Mouse (Mus musculus) lung, postnatal 0 days (tissue): Measurements from ENCODE around the gene Kcnq1. TPM values are rescaled to one million over a fixed set of nuclear protein-coding genes. Genes with fewer than 3 reads are reported as not detected.

ENCODE experiments used
- ATAC-seq: fragments of 200-750 bp; cut with Nextera tagmentation; 2 replicates; pipeline ENCODE4 v1.8.0; 2017; ENCODE audit warnings: moderate library complexity
- DNase-seq: peaks from one replicate; pipeline ENCODE4 v3.0.0-alpha.2; 2016; ENCODE audit warnings: low spot score
- H3K27ac ChIP-seq: fragments of 300-500 bp; sonication (generic); 2 replicates; pipeline ENCODE4 v1.5.1; 2014; ENCODE audit warnings: antibody characterized with exemption, mild to moderate bottlenecking, low read length, mixed read lengths
- H3K27me3 ChIP-seq: fragments of 300-500 bp; sonication (generic); replicated peaks from 2 replicates; pipeline ENCODE4 v1.6.1; 2014; ENCODE audit warnings: low read length, mixed read lengths; ENCODE audit not compliant: insufficient read depth
- H3K36me3 ChIP-seq: fragments of 300-500 bp; sonication (generic); 2 replicates; pipeline ENCODE4 v1.6.1; 2014; ENCODE audit warnings: low read length, mixed read lengths; ENCODE audit not compliant: insufficient read depth
- H3K4me1 ChIP-seq: fragments of 300-500 bp; sonication (generic); 2 replicates; pipeline ENCODE4 v1.6.1; 2014; ENCODE audit warnings: antibody characterized with exemption, low read depth, low read length, mixed read lengths; ENCODE audit not compliant: insufficient read depth
- H3K4me2 ChIP-seq: fragments of 300-500 bp; sonication (generic); replicated peaks from 2 replicates; pipeline ENCODE4 v1.6.1; 2014; ENCODE audit warnings: low read depth, mild to moderate bottlenecking, low read length, moderate library complexity, mixed read lengths
- H3K4me3 ChIP-seq: fragments of 300-500 bp; sonication (generic); 2 replicates; pipeline ENCODE4 v1.5.1; 2014; ENCODE audit warnings: low read depth, low read length
- H3K9ac ChIP-seq: fragments of 300-500 bp; sonication (generic); replicated peaks from 2 replicates; pipeline ENCODE4 v1.6.1; 2014; ENCODE audit warnings: low read depth, mild to moderate bottlenecking
- H3K9me3 ChIP-seq: fragments of 300-500 bp; sonication (generic); 2 replicates; pipeline ENCODE4 v1.6.1; 2016; ENCODE audit warnings: low read length, mixed read lengths
- CTCF ChIP-seq: IDR thresholded peaks from 2 replicates; pipeline ENCODE4 v1.5.1; 2016; ENCODE audit warnings: antibody characterized with exemption, mild to moderate bottlenecking
- EP300 ChIP-seq: IDR thresholded peaks from 2 replicates; pipeline ENCODE4 v1.6.1; 2016; ENCODE audit warnings: antibody characterized with exemption, mild to moderate bottlenecking, control low read depth
- WGBS: fragments of 180-500 bp; shearing (Covaris S2); extraction: QIAGEN DNeasy Blood & Tissue Kit; methylation state at CpG from one replicate; pipeline ENCODE4 v1.1.7; 2014; 5-methylcytosine and 5-hydroxymethylcytosine counted together
- polyA plus RNA-seq: library from polyadenylated mRNA; unstranded; fragments of >200 nt; fragmentation: Nextera tagmentation; extraction: Ambion mirVana; gene quantifications from 2 replicates; pipeline ENCODE4 v1.2.1, GENCODE M21; 2015

Gene Kcnq1
- polyA plus RNA-seq, 1 experiment from 2014 or later, result 11.8 TPM

DNA sequence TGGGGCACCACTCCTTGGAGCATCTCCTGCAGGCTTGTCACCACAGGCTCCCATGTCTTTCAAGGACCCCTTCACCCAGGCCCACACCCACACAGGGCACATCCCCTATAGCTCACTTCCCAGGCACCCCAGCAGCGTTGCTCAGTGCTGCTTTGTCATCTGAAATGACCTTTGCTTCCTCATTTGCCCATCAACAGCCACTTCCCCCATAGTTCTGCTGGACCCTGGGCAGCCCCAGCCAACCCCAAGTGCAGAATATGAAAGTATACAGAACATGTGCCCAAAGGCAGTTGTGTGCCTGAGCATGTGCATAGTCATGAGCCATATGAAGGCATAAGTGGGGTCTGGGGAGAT lies 10.6 kb upstream of the Kcnq1 start:
- no peak overlapping the region for H3K9ac ChIP-seq
- H3K27ac ChIP-seq, result no peak overlapping the region
- 52% methylated on average over 1 of the region's 1 CpGs for WGBS
- TF ChIP-seq CTCF (no peak), EP300 (no peak)
- DNase-seq, result no peak
- no peak overlapping the region for H3K4me2 ChIP-seq
- no peaks in the 10 kb centered on the region for H3K4me1 ChIP-seq
- H3K4me3 ChIP-seq, result no peak overlapping the region
- ATAC-seq, result no peak
- no peaks in the 10 kb centered on the region for H3K36me3 ChIP-seq
- no peaks in the 10 kb centered on the region for H3K27me3 ChIP-seq
- no peaks in the 10 kb centered on the region for H3K9me3 ChIP-seq

DNA sequence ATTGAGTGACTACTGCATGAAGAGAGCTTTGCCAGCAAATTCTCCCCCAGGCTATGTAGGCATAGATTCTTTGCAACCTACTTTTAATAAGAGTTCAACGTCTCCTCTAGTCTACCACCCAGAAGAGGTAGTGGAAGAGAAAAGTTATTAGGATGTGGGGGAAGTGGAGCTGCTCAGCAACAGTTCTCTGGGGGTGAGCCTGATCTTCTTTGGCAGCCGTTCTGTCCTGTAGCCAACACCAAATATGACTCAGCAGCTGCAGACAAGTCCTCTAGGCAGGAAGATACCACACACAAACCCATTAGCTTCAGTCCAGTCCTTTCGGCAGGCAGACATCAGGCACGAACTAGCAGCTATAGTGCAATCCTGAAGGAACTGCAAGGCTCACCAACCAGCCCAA lies 5.4 kb upstream of the Kcnq1 start:
- Histone ChIP-seq H3K27me3 (no peaks in the 10 kb centered on the region), H3K4me3 (no peak overlapping the region), H3K36me3 (no peaks in the 10 kb centered on the region), H3K4me2 (no peak overlapping the region), H3K4me1 (no peaks in the 10 kb centered on the region), H3K9me3 (no peaks in the 10 kb centered on the region), H3K9ac (no peak overlapping the region), H3K27ac (no peak overlapping the region)
- TF ChIP-seq CTCF (no peak), EP300 (no peak)
- DNase-seq (no peak), ATAC-seq (no peak)
- 48% methylated on average over 4 of the region's 4 CpGs for WGBS

DNA sequence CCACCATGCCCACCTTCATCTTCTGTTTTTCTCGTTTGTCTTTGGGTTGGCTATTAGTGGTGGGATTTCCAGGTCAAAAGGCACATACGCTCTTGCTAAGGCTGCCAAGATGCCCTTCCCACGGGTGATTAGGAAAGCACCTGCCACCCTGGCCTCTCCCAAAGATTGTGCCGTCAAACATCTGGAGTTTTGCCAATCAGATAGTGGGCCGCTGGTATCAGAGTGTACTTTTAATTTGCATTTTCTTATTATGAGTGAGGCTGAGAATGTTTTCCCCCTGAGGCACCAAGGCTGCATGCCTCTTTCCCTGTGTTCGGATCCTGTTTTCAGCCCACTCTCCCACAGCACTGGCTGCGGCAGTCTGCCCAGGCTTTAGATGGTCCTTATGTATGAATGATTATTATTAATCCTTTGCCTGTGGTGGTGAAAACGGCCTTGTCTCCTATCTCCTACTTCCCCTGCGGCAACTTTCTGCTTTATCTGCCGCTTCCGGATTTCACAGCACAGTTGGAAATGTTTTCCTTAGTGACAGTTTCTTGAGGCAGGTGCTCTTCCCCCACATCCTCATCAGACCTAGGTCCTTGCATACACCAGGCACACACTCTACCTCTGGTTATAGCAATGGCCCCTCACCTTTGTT lies 784 bp upstream of the Kcnq1 start:
- H3K4me2 ChIP-seq, result no peak overlapping the region
- H3K36me3 ChIP-seq, result no peaks in the 10 kb centered on the region
- no peak overlapping the region for H3K9ac ChIP-seq
- no peak overlapping the region for H3K4me3 ChIP-seq
- ATAC-seq, result peak; percentile 32; the same call in 1 of the 2 replicates
- DNase-seq, result peak; percentile 67
- no peak overlapping the region for H3K27ac ChIP-seq
- H3K9me3 ChIP-seq, result no peaks in the 10 kb centered on the region
- no peak for TF ChIP-seq EP300
- TF ChIP-seq CTCF, result no peak
- 40% methylated on average over 11 of the region's 11 CpGs for WGBS
- H3K27me3 ChIP-seq, result peaks cover 10% of the 10 kb centered on the region
- H3K4me1 ChIP-seq, result peaks cover 23% of the 10 kb centered on the region; the same call in 1 of the 2 replicates

DNA sequence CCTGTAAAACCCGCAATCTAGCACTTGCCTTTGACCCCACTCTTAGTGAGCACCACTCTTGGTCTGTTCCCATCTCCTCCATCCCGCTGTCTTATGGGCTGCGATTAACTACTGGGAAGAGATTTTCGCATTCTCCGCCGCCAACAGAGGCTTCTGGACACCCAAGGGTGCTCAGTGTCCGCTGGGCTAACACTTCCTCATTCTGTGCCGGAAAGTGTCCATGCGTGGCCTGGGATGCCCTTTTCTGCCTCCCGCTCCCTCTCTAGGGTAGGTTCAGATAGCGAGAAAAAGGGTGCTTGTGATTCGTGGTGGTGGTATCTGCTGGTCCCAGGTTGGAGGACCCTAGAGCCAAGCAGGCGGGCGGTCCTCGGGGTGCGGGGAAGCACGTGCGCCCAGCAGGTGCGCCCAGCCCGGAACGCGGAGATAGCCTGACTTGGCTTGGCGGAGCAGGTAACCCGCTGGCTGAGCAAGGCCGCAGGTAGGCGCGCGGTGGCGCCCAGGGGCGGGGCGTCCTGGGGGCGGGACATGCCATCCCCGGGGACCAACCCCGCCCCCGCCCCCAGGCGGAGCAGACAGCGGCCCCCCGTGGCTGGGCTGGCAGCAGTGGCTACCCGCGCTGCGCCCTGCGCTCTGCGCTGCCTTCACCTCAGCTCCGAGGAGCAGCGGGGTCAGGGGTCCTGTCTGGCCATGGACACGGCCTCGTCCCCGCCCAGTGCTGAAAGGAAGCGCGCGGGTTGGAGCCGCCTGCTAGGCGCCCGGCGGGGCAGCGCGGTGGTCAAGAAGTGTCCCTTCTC lies 707 bp downstream of the Kcnq1 start:
- Histone ChIP-seq H3K27ac (peak overlapping the region; percentile 54; the same call in 1 of the 2 replicates), H3K9ac (peak overlapping the region; percentile 26), H3K4me2 (peak overlapping the region; percentile 87), H3K4me3 (peak overlapping the region; percentile 45), H3K27me3 (peaks cover 10% of the 10 kb centered on the region), H3K36me3 (no peaks in the 10 kb centered on the region), H3K4me1 (peaks cover 29% of the 10 kb centered on the region; the same call in 1 of the 2 replicates), H3K9me3 (no peaks in the 10 kb centered on the region)
- peak; percentile 69 for DNase-seq
- 9% methylated on average over 36 of the region's 57 CpGs for WGBS
- no peak for TF ChIP-seq EP300
- TF ChIP-seq CTCF, result peak; percentile 60
- ATAC-seq, result peak; percentile 81

DNA sequence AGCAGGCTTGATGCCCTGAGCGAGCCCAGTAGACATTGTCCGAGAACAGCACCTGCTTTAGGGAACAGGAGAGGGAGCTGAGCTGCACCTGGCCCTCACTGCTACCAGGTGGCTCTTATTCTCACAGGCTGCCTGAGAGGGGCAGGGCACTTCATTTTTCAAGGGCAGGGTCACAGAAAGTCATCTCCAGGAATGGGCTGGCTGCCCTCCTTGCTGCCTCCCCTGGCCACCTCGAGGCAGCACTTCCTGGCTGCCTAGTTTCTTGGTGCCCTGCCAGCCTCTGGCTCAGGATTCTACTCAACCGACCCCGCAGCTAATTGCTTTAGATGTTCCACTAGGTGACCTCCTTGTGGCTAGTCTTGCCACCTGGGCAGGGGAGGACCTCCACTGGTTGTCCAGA lies 2.0 kb downstream of the Kcnq1 start:
- ATAC-seq (peak; percentile 58), DNase-seq (peak; percentile 73)
- peaks cover 29% of the 10 kb centered on the region; the same call in 1 of the 2 replicates for H3K4me1 ChIP-seq
- TF ChIP-seq CTCF, result peak; percentile 51
- no peak for TF ChIP-seq EP300
- H3K4me3 ChIP-seq, result no peak overlapping the region
- H3K9me3 ChIP-seq, result no peaks in the 10 kb centered on the region
- H3K27ac ChIP-seq, result peak overlapping the region; percentile 77
- H3K4me2 ChIP-seq, result peak overlapping the region; percentile 87
- no peaks in the 10 kb centered on the region for H3K36me3 ChIP-seq
- WGBS, result 18% methylated on average over 5 of the region's 5 CpGs
- H3K27me3 ChIP-seq, result peaks cover 10% of the 10 kb centered on the region
- no peak overlapping the region for H3K9ac ChIP-seq

DNA sequence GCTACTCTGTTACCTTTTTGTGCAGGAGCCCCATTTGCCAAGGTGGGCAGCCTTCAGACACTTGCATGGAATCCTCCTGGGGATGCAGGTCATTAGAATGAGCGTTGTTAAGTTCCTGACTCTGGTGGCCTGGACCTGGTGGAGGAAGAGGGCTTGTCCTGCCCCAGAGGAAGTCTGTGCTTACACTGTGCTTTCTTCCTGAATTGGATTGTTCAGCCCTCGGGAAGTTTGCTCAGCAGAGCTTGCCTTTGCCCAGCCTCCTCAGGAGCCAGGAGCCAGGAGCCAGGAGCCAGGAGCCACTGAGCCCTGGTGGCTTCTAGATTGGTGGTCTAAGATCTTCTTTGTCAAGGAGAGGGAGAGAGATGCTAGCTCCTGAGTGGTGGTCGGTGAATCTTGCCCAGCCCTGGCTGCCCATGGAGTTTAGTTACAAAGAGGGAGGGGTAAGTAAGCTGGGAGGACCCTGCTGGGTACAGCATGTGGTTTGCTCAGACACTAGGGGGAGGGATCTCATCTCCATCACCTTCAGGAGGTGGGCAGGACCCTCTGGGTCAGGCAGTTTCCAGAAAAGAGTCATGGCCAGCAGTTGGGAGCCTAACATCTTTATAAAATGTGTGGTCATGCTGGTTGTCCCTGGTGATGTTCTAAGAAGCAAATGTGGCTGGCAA lies 3.0 kb downstream of the Kcnq1 start:
- Histone ChIP-seq H3K4me3 (no peak overlapping the region), H3K4me1 (peaks cover 29% of the 10 kb centered on the region; the same call in 1 of the 2 replicates), H3K9me3 (no peaks in the 10 kb centered on the region), H3K36me3 (no peaks in the 10 kb centered on the region), H3K4me2 (peak overlapping the region; percentile 87; the same call in 1 of the 2 replicates), H3K27me3 (peaks cover 10% of the 10 kb centered on the region), H3K9ac (no peak overlapping the region), H3K27ac (peak overlapping the region; percentile 77)
- ATAC-seq (peak; percentile 36; the same call in 1 of the 2 replicates), DNase-seq (peak; percentile 53)
- 7% methylated on average over 3 of the region's 3 CpGs for WGBS
- TF ChIP-seq EP300 (peak; percentile 22; the same call in 1 of the 2 replicates), CTCF (no peak)
